Mouse (Mus musculus): Measurements from ENCODE around the gene Ptpro.

Ptpro gene

GRCm38 (mm10) chr6:137252194-137252886, at the start of gene Ptpro:
TSS of gene Ptpro (plus strand) at chr6:137252319.
- no peak for DNase-seq

DNA sequence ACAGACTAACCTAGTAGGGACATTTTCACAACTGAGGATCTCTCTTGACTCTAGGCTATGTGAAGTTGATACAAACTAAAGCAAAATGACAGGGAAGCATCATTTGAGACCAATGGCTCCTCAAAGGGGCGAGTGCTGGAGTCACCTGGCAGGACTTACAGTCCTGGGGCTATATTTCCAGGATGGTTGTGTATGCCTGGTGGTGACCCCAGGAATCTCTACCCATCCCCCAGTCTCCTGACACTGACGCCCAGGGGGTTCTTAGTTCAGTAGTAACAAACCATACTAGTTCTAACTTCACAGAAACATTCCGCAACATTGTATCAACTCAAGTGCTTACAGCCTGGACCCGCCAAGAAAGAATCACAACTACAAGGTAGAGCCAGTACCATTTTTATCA, 49.5 kb upstream of the Ptpro start:
- DNase-seq: no peak

DNA sequence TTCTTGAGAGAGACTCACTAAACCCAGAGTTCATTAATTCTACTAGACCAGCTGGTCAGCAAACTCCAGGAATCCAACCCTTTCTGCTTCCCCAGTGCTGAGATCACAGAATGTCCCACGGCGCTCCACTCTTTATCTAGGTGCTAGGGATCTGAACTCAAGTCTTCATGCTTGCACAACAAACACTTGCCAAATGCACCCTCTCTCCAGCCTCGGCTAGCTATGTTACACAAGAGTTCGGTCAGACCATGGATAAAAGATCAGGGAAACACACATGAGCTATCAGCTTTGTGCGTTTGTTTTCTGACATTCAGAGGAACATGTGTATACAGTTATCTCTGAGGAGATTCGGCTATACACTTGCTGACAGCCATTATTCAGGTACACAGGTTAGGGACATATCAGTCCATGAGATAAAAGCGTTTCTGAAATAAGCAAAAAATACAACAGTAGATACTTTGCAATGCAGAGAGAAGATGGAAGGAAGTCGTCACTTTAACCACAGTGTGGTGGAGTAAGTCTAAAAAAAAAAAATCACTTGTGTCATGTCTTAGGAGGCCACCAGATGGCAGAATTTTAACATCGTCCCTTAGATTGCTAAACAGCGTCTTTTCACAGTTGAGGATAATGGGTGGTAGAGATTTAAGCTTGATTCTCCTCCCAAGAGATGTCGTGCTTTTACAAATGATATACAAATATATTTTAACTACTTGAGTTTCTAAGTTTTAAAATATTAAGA, 46.3 kb upstream of the Ptpro start:
- no peak for DNase-seq

DNA sequence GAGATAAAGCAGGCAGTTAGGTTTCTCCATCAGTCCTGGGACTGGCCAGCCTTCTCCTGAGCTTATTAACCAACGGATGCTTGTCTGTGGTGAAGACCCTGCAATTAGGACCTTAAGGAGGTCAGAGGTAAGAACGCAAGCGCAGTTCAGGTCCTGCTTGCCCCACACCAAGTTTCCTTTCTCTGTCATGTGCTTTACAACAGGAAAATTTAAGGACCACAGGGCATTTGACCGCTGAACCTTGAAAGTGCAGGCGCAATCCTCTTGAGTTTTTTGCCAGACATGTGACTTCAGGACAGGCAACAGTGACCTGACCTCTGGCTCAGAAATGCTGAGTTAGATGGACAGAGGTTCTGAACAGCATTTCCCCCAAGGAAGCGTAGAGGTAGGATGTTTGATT, 45.0 kb upstream of the Ptpro start:
- DNase-seq: no peak

DNA sequence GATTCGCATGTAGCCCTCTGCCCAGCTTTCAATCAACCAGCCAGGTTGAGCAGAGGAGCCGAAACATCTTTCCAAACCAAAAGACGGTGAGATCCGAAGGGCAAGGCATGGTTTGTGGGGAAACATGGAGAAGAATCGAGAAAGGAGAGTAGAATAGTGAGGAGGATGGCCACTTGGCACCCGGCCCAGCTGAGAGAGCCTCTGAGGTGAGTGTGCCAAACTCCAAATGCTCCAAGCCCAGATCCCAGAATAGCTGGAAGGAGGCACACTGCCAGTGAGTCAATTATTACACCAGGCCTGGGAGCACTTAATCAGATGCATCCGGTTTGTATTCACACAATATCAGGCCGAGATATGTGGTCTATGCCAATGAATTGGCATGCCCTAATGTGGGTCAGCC, 42.1 kb upstream of the Ptpro start:
- DNase-seq: no peak

DNA sequence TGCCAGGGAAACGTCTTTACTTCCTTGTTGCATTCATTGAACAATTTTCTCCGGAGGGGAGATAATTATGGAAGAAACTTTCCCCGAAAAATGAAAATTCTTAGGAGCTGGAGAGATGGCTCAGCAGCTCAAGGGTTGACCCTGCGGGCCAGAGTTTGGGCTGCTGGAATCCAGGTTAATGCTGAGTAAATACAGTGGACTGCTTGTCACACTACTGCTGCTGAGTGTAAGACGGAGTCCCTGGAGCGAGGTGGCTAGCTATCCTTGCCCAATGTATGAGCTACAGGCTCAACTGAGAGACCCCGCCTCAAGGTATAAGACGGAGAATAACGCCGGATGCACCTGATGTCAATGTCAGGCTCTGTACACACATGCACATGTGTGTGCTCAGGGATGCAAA, 41.1 kb upstream of the Ptpro start:
- DNase-seq: no peak

DNA sequence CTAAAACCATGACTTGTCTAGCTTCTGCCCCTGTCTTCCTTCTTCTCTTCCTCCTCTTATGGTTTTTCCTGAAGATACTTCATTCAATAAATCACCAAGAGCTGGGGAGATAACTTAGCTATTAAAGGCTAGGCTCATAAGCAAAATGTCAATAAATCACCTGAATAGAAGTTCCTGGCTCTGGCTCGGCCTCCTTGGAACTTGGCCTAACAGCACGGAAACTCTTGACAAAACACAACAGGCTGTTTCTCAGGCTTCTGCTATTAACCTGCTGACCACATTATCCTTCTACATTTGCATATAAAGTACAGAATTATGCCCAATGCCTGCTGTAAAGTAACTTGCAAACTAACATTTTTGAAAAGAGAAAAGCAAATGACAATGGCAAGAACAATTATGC, 40.7 kb upstream of the Ptpro start:
- DNase-seq: no peak

- DNase-seq: no peak
Measured at GRCm38 (mm10) chr6:137217841-137218463, 34.2 kb upstream of the Ptpro start.

- DNase-seq: no peak
Measured at GRCm38 (mm10) chr6:137252887-137253242, 746 bp downstream of the Ptpro start.

GRCm38 (mm10) chr6:137253415-137253814, 1.3 kb downstream of the Ptpro start:
- DNase-seq: no peak

DNA sequence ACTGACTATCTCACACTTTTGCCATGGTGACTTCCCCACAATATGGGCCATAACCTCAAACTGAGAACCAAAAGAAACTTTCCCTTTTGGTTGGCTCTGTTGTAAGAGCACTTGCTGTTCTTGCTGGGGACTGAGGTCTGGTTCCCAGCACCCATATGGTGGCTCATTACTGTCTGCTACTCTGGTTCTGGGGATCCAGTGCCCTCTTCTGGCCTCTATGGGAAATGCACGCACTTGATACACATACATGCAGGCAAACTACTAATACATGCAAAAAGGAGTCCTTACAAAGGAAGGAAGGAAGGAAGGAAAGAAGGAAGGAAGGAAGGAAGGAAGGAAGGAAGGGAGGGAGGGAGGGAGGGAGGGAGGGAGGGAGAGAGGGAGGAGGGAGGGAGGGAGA, 8.9 kb downstream of the Ptpro start:
- DNase-seq: no peak

- DNase-seq: no peak
Measured at GRCm38 (mm10) chr6:137262087-137262486, 10.0 kb downstream of the Ptpro start.

DNA sequence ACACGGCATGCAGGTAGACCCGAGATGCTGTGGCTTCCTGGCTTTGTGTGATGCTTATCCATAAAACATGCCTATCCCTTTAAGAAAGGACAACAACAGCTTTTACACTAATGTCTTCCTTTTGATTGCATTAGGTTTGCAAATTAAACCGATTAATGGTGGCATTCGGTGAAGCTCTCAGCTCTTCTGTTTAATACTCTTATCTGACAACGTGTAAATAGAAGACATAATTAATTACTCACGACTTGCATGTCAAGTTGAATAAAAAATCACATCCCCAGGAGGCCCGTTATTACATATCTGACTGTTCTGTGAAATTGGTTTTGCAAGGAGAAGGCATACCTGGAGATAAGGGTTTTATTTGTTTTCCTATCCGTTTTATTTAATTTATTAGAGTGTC, 15.9 kb downstream of the Ptpro start:
- DNase-seq: no peak

- no peak for DNase-seq
Measured at GRCm38 (mm10) chr6:137268592-137268991, 16.5 kb downstream of the Ptpro start.

GRCm38 (mm10) chr6:137272513-137272912, 20.4 kb downstream of the Ptpro start:
- no peak for DNase-seq

- no peak for DNase-seq
Measured at GRCm38 (mm10) chr6:137277587-137277994, 25.5 kb downstream of the Ptpro start.

GRCm38 (mm10) chr6:137279576-137279975, 27.5 kb downstream of the Ptpro start:
- DNase-seq: no peak

- no peak for DNase-seq
Measured at GRCm38 (mm10) chr6:137281541-137282049, 29.5 kb downstream of the Ptpro start.

DNA sequence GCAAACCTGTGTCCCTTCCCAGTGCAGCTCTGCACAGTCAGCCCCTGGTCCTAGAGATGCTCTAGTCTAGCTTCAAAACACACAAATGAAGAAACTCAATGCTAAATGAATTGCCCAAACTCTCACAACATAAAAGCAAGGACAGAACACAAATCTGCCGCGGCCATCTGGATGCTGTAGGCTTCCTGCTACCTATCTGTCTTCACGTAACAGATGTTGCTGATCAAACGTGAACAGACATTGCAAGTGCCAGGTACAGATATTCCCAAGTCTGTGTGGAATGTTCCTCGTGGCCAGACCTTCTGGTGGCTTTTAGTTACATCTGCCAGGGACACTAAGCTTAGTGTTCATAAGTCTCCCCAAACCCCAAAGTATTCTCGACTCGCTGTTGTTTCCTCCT, 29.9 kb downstream of the Ptpro start:
- no peak for DNase-seq

- DNase-seq: no peak
Measured at GRCm38 (mm10) chr6:137286376-137286775, 34.3 kb downstream of the Ptpro start.

DNA sequence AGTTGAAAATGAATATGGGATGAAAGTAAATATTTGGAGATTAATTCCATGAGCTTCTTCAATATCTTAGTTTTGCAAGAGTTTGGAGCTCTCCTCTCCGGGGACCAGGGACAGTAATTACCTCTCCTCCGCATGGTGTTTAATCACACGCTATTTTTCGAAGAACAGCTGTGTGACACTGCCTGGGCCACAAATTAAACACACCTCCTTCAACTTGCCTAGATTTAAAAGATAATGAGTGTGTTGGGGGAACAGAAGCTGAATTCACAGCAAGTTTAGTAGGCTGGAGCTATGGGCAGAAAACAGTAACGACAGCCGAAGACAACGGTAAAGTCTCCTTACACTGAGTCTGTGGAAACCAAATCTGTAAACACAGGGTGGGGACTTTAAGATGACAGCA, 35.7 kb downstream of the Ptpro start:
- DNase-seq: no peak

GRCm38 (mm10) chr6:137288264-137288663, 36.1 kb downstream of the Ptpro start:
- no peak for DNase-seq

DNA sequence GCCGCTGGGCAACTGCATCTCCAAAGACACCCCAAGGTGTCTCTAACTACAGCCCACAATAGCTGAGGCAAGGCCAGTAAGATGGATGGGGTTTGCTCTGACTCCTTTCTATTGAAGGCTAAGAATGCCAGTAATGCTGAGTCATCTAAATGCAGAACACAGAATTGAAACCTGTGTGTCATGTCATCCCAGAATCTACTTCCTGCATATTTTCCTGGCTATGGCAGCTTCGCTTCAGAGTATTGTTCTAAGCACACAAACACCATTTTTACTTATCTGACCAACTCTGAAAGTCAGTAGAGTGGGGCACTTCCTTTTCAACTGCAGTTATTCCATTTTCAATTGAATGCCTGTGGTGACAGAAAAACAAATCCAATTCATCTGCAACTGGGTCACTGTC, 40.3 kb downstream of the Ptpro start:
- no peak for DNase-seq
